Mouse (Mus musculus) hindbrain, embryonic 14.5 days (tissue): Measurements from ENCODE around the gene Actr2. TPM values are rescaled to one million over a fixed set of nuclear protein-coding genes. Genes with fewer than 3 reads are reported as not detected.
A peak's percentile ranks its signal among the peaks of the same experiment; 100 is the strongest.

Experiments used
- ATAC-seq: fragments of 200-750 bp; cut with Nextera tagmentation; 2 replicates; pipeline ENCODE4 v1.8.0; 2017; ENCODE audit warnings: moderate number of reproducible peaks, mild to moderate bottlenecking, moderate TSS enrichment, moderate library complexity; ENCODE audit not compliant: low FRiP score
- DNase-seq: peaks from one replicate; pipeline ENCODE4 v3.0.0-alpha.2; 2015; ENCODE audit warnings: low spot score
- H3K27ac ChIP-seq: fragments of 300-500 bp; sonication (generic); 2 replicates; pipeline ENCODE4 v1.5.1; 2014; ENCODE audit warnings: mild to moderate bottlenecking, moderate library complexity
- H3K27me3 ChIP-seq: fragments of 300-500 bp; sonication (generic); 2 replicates; pipeline ENCODE4 v1.6.1; 2014; ENCODE audit warnings: mild to moderate bottlenecking, low read length, mixed read lengths; ENCODE audit not compliant: control insufficient read depth, insufficient read depth
- H3K36me3 ChIP-seq: fragments of 300-500 bp; sonication (generic); replicated peaks from 2 replicates; pipeline ENCODE4 v1.6.1; 2014; ENCODE audit not compliant: control insufficient read depth, insufficient read depth
- H3K4me1 ChIP-seq: fragments of 300-500 bp; sonication (generic); replicated peaks from 2 replicates; pipeline ENCODE4 v1.6.1; 2014; ENCODE audit warnings: antibody characterized with exemption, low read length, mixed read lengths; ENCODE audit not compliant: control insufficient read depth, insufficient read depth
- H3K4me2 ChIP-seq: fragments of 300-500 bp; sonication (generic); replicated peaks from 2 replicates; pipeline ENCODE4 v1.6.1; 2014; ENCODE audit warnings: mild to moderate bottlenecking, moderate library complexity
- H3K4me3 ChIP-seq: fragments of 300-500 bp; sonication (generic); replicated peaks from 2 replicates; pipeline ENCODE4 v1.5.1; 2014; ENCODE audit warnings: mild to moderate bottlenecking, low read length
- H3K9ac ChIP-seq: fragments of 300-500 bp; sonication (generic); 2 replicates; pipeline ENCODE4 v1.6.1; 2014
- H3K9me3 ChIP-seq: fragments of 300-500 bp; sonication (generic); 2 replicates; pipeline ENCODE4 v1.6.1; 2016; ENCODE audit warnings: low read length; ENCODE audit not compliant: control insufficient read depth
- WGBS: fragments of 180-500 bp; shearing (Covaris S2); extraction: QIAGEN DNeasy Blood & Tissue Kit; methylation state at CpG from one replicate; pipeline ENCODE4 v1.1.7; 2014; 5-methylcytosine and 5-hydroxymethylcytosine counted together
- polyA plus RNA-seq: library from polyadenylated mRNA; unstranded; fragments of >200 nt; fragmentation: Nextera tagmentation; extraction: Ambion mirVana; gene quantifications from 2 replicates; pipeline ENCODE4 v1.2.1, GENCODE M21; 2014

Gene Actr2
- polyA plus RNA-seq, 1 experiment from 2014 or later: 99.6 TPM

DNA sequence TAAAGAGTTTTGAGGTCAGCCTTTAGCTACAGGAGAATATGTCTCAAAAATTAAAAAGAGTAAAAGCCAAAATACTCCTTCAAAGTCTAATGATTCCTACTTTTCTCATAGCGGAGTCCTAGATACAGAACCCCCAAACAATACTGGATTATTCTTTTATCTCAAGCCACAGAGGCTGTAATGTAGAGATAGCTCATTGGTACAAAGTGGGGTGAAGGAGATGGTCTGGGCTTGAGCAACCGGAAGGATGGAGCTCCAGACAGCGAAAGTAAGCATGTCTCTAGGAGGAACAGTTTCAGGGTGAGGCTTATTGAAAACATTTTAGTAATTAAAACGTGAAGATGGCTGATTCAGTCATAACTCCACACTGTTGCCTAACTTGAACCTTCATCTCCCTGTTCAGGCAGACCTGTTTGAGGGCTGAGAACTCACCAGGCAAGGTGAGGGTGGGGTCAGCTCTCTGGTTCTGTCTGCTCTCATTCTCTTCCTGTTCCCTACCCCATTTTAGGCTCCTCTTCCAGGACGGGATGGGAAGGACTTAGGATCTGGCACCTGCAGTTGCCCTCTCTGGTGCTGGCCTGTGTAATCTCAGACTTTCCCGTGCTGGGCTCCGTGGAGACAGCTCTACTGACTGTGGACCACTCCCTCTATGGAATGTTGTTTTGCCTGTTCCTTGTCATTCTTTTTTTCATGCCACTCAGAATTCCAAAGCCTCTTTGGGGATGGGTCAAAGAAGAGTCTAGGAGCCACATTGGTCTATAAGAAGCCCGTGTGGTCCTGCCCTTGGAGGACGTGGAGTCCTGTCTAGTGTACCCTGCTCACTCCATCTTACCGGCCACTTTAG lies 14.2 kb upstream of the Actr2 start:
- H3K27ac ChIP-seq: no peak overlapping the region
- no peaks in the 10 kb centered on the region for H3K9me3 ChIP-seq
- no peak for ATAC-seq
- no peaks in the 10 kb centered on the region for H3K27me3 ChIP-seq
- H3K9ac ChIP-seq: no peak overlapping the region
- H3K4me3 ChIP-seq: no peak overlapping the region
- H3K4me1 ChIP-seq: no peaks in the 10 kb centered on the region
- WGBS: 77% methylated on average over 10 of the region's 10 CpGs
- DNase-seq: no peak
- no peak overlapping the region for H3K4me2 ChIP-seq
- no peaks in the 10 kb centered on the region for H3K36me3 ChIP-seq

- Histone ChIP-seq H3K4me3 (no peak overlapping the region), H3K9ac (no peak overlapping the region)
- WGBS: 96% methylated on average over 1 of the region's 1 CpGs
These were observed 12.7 kb upstream of the Actr2 start for GRCm38 (mm10) chr11:20125423-20125822.

GRCm38 (mm10) chr11:20116701-20117100 lies 4.0 kb upstream of the Actr2 start:
- Histone ChIP-seq H3K9me3 (no peaks in the 10 kb centered on the region), H3K36me3 (no peaks in the 10 kb centered on the region), H3K27ac (no peak overlapping the region), H3K4me3 (no peak overlapping the region), H3K27me3 (no peaks in the 10 kb centered on the region), H3K4me2 (no peak overlapping the region), H3K4me1 (peaks cover 11% of the 10 kb centered on the region), H3K9ac (no peak overlapping the region)
- DNase-seq: no peak
- WGBS: 90% methylated on average over 4 of the region's 4 CpGs
- no peak for ATAC-seq

More at GRCm38 (mm10) chr11:20125423-20125822, 12.7 kb upstream of the Actr2 start:
- H3K4me1 ChIP-seq: no peaks in the 10 kb centered on the region
- H3K27me3 ChIP-seq: no peaks in the 10 kb centered on the region
- no peak overlapping the region for H3K27ac ChIP-seq
- H3K9me3 ChIP-seq: no peaks in the 10 kb centered on the region
- no peaks in the 10 kb centered on the region for H3K36me3 ChIP-seq
- ATAC-seq: no peak
- no peak for DNase-seq
- H3K4me2 ChIP-seq: no peak overlapping the region

DNA sequence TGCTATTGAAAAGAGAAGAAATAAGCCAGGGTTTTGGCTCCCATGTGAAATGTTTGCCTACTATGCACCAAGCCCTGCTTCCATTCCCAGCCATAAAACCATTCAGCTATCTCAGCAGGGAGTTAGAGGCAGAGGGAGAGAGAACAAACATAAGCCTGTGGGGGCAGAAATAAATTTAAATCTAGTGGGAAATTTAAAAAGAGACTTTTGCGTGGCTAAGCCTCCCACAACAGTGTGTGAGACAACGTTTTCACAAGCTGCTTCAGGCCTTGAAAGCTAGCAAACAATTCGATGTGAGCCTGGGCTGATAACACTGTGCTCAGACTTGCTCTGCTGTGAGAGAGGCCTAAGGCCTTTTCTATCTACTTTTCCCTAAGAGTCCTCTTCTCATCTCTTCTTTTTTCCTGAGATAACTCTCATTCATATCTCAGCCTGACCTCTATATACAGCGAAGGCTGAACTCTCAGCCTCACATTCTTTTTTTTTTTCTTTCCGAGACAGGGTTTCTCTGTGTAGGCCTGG lies 3.4 kb upstream of the Actr2 start:
- Histone ChIP-seq H3K4me2 (no peak overlapping the region), H3K27me3 (no peaks in the 10 kb centered on the region), H3K9me3 (no peaks in the 10 kb centered on the region), H3K36me3 (no peaks in the 10 kb centered on the region), H3K9ac (no peak overlapping the region), H3K27ac (no peak overlapping the region), H3K4me1 (peaks cover 16% of the 10 kb centered on the region), H3K4me3 (no peak overlapping the region)
- no peak for DNase-seq
- no peak for ATAC-seq
- WGBS: 75% methylated on average over 5 of the region's 5 CpGs

DNA sequence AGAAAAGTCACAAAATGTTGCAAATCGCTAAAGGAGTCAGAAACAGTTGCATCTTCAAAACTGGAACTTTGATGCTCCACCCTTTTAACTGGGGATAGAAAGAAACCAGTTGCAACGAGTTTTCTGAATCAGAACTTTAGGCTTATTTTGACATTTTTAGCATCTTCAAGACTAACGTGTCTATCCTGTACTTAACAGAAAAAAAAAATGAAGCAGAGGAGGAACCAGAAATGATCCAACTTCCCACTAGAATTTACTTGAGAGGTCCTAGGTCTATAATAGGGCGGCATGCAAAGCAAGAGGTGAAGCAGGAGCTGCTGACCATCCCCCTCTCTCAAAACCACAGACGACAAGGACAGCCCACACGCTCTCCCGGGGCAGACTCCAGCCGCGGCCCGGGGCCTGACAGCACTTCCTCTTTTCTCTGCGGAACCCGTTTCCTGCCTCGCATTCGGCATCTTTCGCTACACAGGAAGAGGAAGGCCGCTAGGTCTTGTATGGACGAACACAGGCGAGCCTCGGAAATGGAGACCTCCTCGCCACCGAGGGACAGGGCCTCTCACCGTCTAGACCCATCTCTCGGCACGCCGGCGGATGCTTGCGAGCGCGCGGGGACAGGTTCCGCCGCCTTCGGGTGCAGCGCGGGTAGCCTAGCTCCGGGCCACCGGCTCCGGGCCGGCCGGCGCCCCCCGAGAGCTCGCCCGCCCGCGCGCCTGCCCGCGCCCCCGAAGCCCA lies 540 bp downstream of the Actr2 start:
- no peak; the same call in 1 of the 2 replicates for ATAC-seq
- under 1% methylated on average over 46 of the region's 50 CpGs for WGBS
- Histone ChIP-seq H3K4me1 (peaks cover 18% of the 10 kb centered on the region), H3K27ac (peak overlapping the region; percentile 93), H3K4me2 (peak overlapping the region; percentile 73), H3K27me3 (no peaks in the 10 kb centered on the region), H3K9ac (peak overlapping the region; percentile 95), H3K36me3 (0 out of 2 replicates have a peak, but pooled peaks cover 5% of the 10 kb centered on the region), H3K9me3 (no peaks in the 10 kb centered on the region), H3K4me3 (peak overlapping the region; percentile 93)
- peak; percentile 57 for DNase-seq

DNA sequence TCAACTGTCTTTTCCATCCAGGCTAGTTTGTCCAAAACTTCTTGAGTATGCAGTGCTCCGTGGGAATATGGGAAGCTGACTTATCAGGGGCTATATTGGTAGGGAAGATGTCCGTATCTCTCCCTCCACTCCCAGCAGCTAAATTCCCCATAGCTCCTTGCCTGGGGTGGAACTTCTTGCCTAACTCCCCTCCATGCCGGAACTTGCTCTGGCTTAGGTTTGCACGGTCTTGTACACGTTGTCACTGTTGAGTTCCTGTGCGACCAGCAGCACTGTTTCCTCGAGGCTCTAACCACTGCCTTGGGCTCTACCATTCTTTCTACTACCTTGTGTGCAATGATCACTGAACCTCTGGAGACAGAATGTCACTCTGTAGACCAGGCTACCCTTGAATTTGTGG lies 4.6 kb downstream of the Actr2 start:
- no peak for ATAC-seq
- WGBS: 97% methylated on average over 7 of the region's 7 CpGs
- H3K4me2 ChIP-seq: no peak overlapping the region
- 0 out of 2 replicates have a peak, but pooled peaks cover 5% of the 10 kb centered on the region for H3K36me3 ChIP-seq
- no peaks in the 10 kb centered on the region for H3K27me3 ChIP-seq
- peaks cover 9% of the 10 kb centered on the region for H3K4me1 ChIP-seq
- no peak overlapping the region for H3K9ac ChIP-seq
- no peaks in the 10 kb centered on the region for H3K9me3 ChIP-seq
- DNase-seq: no peak
- no peak overlapping the region for H3K27ac ChIP-seq
- H3K4me3 ChIP-seq: no peak overlapping the region

GRCm38 (mm10) chr11:20107683-20108082 lies 5.0 kb downstream of the Actr2 start:
- 97% methylated on average over 4 of the region's 4 CpGs for WGBS
- H3K27me3 ChIP-seq: no peaks in the 10 kb centered on the region

GRCm38 (mm10) chr11:20106946-20107345 lies 5.8 kb downstream of the Actr2 start:
- Histone ChIP-seq H3K27ac (no peak overlapping the region), H3K4me1 (peaks cover 9% of the 10 kb centered on the region), H3K4me3 (no peak overlapping the region), H3K9ac (no peak overlapping the region), H3K4me2 (no peak overlapping the region), H3K36me3 (0 out of 2 replicates have a peak, but pooled peaks cover 5% of the 10 kb centered on the region), H3K27me3 (no peaks in the 10 kb centered on the region), H3K9me3 (no peaks in the 10 kb centered on the region)
- WGBS: 98% methylated on average over 3 of the region's 3 CpGs
- no peak for ATAC-seq
- DNase-seq: no peak

More at GRCm38 (mm10) chr11:20107683-20108082, 5.0 kb downstream of the Actr2 start:
- no peak overlapping the region for H3K27ac ChIP-seq
- H3K4me3 ChIP-seq: no peak overlapping the region
- H3K9ac ChIP-seq: no peak overlapping the region
- DNase-seq (no peak), ATAC-seq (no peak)
- H3K36me3 ChIP-seq: 0 out of 2 replicates have a peak, but pooled peaks cover 5% of the 10 kb centered on the region
- H3K4me1 ChIP-seq: peaks cover 9% of the 10 kb centered on the region
- H3K4me2 ChIP-seq: no peak overlapping the region
- H3K9me3 ChIP-seq: no peaks in the 10 kb centered on the region

DNA sequence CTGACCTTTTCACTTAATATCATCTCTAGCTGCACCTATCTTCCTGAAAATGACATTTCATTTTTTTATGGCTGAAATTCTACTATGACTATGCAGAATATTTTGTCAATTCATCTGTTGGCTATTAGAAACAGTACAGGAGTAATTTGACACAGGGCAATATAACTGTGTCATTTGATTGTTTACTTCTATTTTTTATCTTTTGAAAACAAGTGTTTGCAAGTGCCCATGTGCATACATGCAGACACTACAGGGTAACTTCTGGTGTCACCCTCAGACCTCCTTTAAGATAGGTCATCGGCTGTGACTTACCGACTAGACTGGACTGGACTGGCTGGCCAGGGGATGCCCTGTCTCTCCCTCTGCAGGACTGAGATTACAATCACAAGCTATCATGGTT lies 8.8 kb downstream of the Actr2 start:
- H3K4me2 ChIP-seq: no peak overlapping the region
- no peaks in the 10 kb centered on the region for H3K27me3 ChIP-seq
- no peak for ATAC-seq
- WGBS: 92% methylated on average over 2 of the region's 2 CpGs
- H3K4me1 ChIP-seq: no peaks in the 10 kb centered on the region
- DNase-seq: no peak
- no peak overlapping the region for H3K27ac ChIP-seq
- peaks cover 23% of the 10 kb centered on the region; the same call in 1 of the 2 replicates for H3K36me3 ChIP-seq
- no peak overlapping the region for H3K9ac ChIP-seq
- H3K9me3 ChIP-seq: no peaks in the 10 kb centered on the region
- no peak overlapping the region for H3K4me3 ChIP-seq
